Mouse (Mus musculus): ENCODE measurements around the gene Gm9844. TPM values are rescaled to one million over a fixed set of nuclear protein-coding genes. Genes with fewer than 3 reads are reported as not detected.
A peak's percentile ranks its signal among the peaks of the same experiment; 100 is the strongest.

Gene Gm9844
- polyA plus RNA-seq, 2 experiments, result 1.3 to 1.5 TPM

- Histone ChIP-seq H3K27ac (no peak overlapping the region), H3K4me1 (replicated peaks; ENCODE audit: control insufficient read depth in 2 of 2, insufficient read depth in 2 of 2, low read length in 1 of 2) (peaks cover 3 to 5% of the 10 kb centered on the region in 2 experiments; a peak in 3 of 4 replicates), H3K4me3 (ENCODE audit: insufficient read depth in 1 of 2, low read depth in 2 of 2, low read length in 2 of 2) (no peak overlapping the region), H3K36me3 (replicated peaks; ENCODE audit: control insufficient read depth, insufficient read depth, low read depth) (no peaks in the 10 kb centered on the region), H3K27me3 (ENCODE audit: control insufficient read depth, insufficient read depth, low read length) (no peaks in the 10 kb centered on the region), H3K4me2 (ENCODE audit: low read depth) (no peak overlapping the region), H3K9ac (replicated peaks) (no peak overlapping the region), H3K9me3 (ENCODE audit: control insufficient read depth, low read length) (no peaks in the 10 kb centered on the region)
- ATAC-seq (ENCODE audit: insufficient read depth) (no peak), DNase-seq (ENCODE audit: low read depth in 3 of 3, low spot score in 3 of 3) (no peak)
- 54% methylated on average over 2 of the region's 2 CpGs for WGBS (ENCODE audit: insufficient replicate concordance)
- no peak for TF ChIP-seq CTCF (IDR thresholded peaks at IDR 0.05; ENCODE audit: low read depth)
- TF ChIP-seq EP300 (IDR thresholded peaks at IDR 0.05; ENCODE audit: low read depth), result no peak
Measured at GRCm38 (mm10) chr7:24879620-24880019, 17.6 kb downstream of the Gm9844 start.

GRCm38 (mm10) chr7:24882416-24883199, 20.6 kb downstream of the Gm9844 start:
- Histone ChIP-seq H3K9me3 (ENCODE audit: control insufficient read depth, low read length) (no peaks in the 10 kb centered on the region), H3K4me2 (ENCODE audit: low read depth) (no peak overlapping the region)
- TF ChIP-seq EP300 (IDR thresholded peaks at IDR 0.05; ENCODE audit: low read depth), result no peak
- TF ChIP-seq CTCF (IDR thresholded peaks at IDR 0.05; ENCODE audit: low read depth), result no peak

GRCm38 (mm10) chr7:24883896-24884692, 22.1 kb downstream of the Gm9844 start, which contains the start of gene Rps19:
Gene Rps19 (plus strand): TSS chr7:24884371.
- Histone ChIP-seq H3K9ac (replicated peaks) (peak within 1 kb of the TSS; percentile 96), H3K36me3 (replicated peaks; ENCODE audit: control insufficient read depth, insufficient read depth, low read depth) (peaks cover 39% of the 10 kb centered on the region), H3K4me1 (replicated peaks; ENCODE audit: control insufficient read depth in 2 of 2, insufficient read depth in 2 of 2, low read length in 1 of 2) (peaks cover 7 to 23% of the 10 kb centered on the region in 2 experiments; a peak in 3 of 4 replicates), H3K4me2 (ENCODE audit: low read depth) (peak within 1 kb of the TSS; percentile 65), H3K4me3 (ENCODE audit: insufficient read depth in 1 of 2, low read depth in 2 of 2, low read length in 2 of 2) (peak within 1 kb of the TSS; percentile 87 to 89), H3K27ac (peak within 1 kb of the TSS; percentile 86), H3K9me3 (ENCODE audit: control insufficient read depth, low read length) (no peaks in the 10 kb centered on the region), H3K27me3 (ENCODE audit: control insufficient read depth, insufficient read depth, low read length) (no peaks in the 10 kb centered on the region)
- ATAC-seq (ENCODE audit: insufficient read depth) (peak; percentile 92), DNase-seq (ENCODE audit: low read depth in 3 of 3, low spot score in 3 of 3) (peak; percentile 98 to 99 (median 99))
- TF ChIP-seq CTCF (IDR thresholded peaks at IDR 0.05; ENCODE audit: low read depth), result peak; percentile 82
- TF ChIP-seq EP300 (IDR thresholded peaks at IDR 0.05; ENCODE audit: low read depth), result peak; percentile 90
- WGBS (ENCODE audit: insufficient replicate concordance), result under 1% methylated on average over 57 of the region's 57 CpGs

More at GRCm38 (mm10) chr7:24882416-24883199, 20.6 kb downstream of the Gm9844 start:
- no peak overlapping the region for H3K27ac ChIP-seq
- no peak overlapping the region for H3K4me3 ChIP-seq (ENCODE audit: insufficient read depth in 1 of 2, low read depth in 2 of 2, low read length in 2 of 2)
- H3K27me3 ChIP-seq (ENCODE audit: control insufficient read depth, insufficient read depth, low read length), result no peaks in the 10 kb centered on the region
- ATAC-seq (ENCODE audit: insufficient read depth) (no peak), DNase-seq (ENCODE audit: low read depth in 3 of 3, low spot score in 3 of 3) (no peak)
- H3K9ac ChIP-seq (replicated peaks), result no peak overlapping the region
- 83% methylated on average over 9 of the region's 9 CpGs for WGBS (ENCODE audit: insufficient replicate concordance)
- H3K36me3 ChIP-seq (replicated peaks; ENCODE audit: control insufficient read depth, insufficient read depth, low read depth), result peaks cover 24% of the 10 kb centered on the region
- H3K4me1 ChIP-seq (replicated peaks; ENCODE audit: control insufficient read depth in 2 of 2, insufficient read depth in 2 of 2, low read length in 1 of 2), result peaks cover 7 to 22% of the 10 kb centered on the region in 2 experiments; a peak in 3 of 4 replicates

- no peaks in the 10 kb centered on the region for H3K9me3 ChIP-seq (ENCODE audit: control insufficient read depth, low read length)
- WGBS (ENCODE audit: insufficient replicate concordance), result under 1% methylated on average over 47 of the region's 47 CpGs
- ATAC-seq (ENCODE audit: insufficient read depth) (peak; percentile 1; the same call in 1 of the 2 replicates), DNase-seq (ENCODE audit: low read depth in 3 of 3, low spot score in 3 of 3) (no peak)
- peak overlapping the region; percentile 82 to 89 for H3K4me3 ChIP-seq (ENCODE audit: insufficient read depth in 1 of 2, low read depth in 2 of 2, low read length in 2 of 2)
- H3K27ac ChIP-seq, result peak overlapping the region; percentile 52
- H3K4me1 ChIP-seq (replicated peaks; ENCODE audit: control insufficient read depth in 2 of 2, insufficient read depth in 2 of 2, low read length in 1 of 2), result peaks cover 7 to 23% of the 10 kb centered on the region in 2 experiments; a peak in 3 of 4 replicates
- H3K9ac ChIP-seq (replicated peaks), result peak overlapping the region; percentile 96
- H3K4me2 ChIP-seq (ENCODE audit: low read depth), result peak overlapping the region; percentile 65
- no peaks in the 10 kb centered on the region for H3K27me3 ChIP-seq (ENCODE audit: control insufficient read depth, insufficient read depth, low read length)
- no peak for TF ChIP-seq EP300 (IDR thresholded peaks at IDR 0.05; ENCODE audit: low read depth)
- TF ChIP-seq CTCF (IDR thresholded peaks at IDR 0.05; ENCODE audit: low read depth), result no peak
- peaks cover 46% of the 10 kb centered on the region for H3K36me3 ChIP-seq (replicated peaks; ENCODE audit: control insufficient read depth, insufficient read depth, low read depth)
Measured at GRCm38 (mm10) chr7:24884693-24885291, 22.8 kb downstream of the Gm9844 start.

Data from liver, embryonic 14.5 days (tissue).